Mouse (Mus musculus) spleen, adult 2 months (tissue): ENCODE measurements around the gene Uts2. TPM values are rescaled to one million over a fixed set of nuclear protein-coding genes. Genes with fewer than 3 reads are reported as not detected.

ENCODE experiments used
- DNase-seq, 2 experiments: peaks; one replicate each; pipeline versions ENCODE4 v3.0.0 to v3.0.0-alpha.2; 2012 to 2021; ENCODE audit warnings: low spot score in 2 of 2, low read depth in 1 of 2
- H3K27ac ChIP-seq: fragments of 200-500 bp; 2 replicates; pipeline ENCODE4 v1.5.1; 2012; ENCODE audit warnings: low read length, inconsistent platforms; ENCODE audit not compliant: insufficient read depth
- H3K27me3 ChIP-seq: fragments of 200-500 bp; 2 replicates; pipeline ENCODE4 v1.6.1; 2012; ENCODE audit warnings: mild to moderate bottlenecking, moderate library complexity, low read length, inconsistent platforms; ENCODE audit not compliant: control insufficient read depth, insufficient read depth
- H3K36me3 ChIP-seq: fragments of 200-500 bp; 2 replicates; pipeline ENCODE4 v1.6.1; 2012; ENCODE audit warnings: mild to moderate bottlenecking, low read length, inconsistent platforms; ENCODE audit not compliant: control insufficient read depth, insufficient read depth
- H3K4me1 ChIP-seq: fragments of 200-500 bp; 2 replicates; pipeline ENCODE4 v1.6.1; 2011; ENCODE audit warnings: inconsistent platforms; ENCODE audit not compliant: control insufficient read depth, insufficient read depth, insufficient read length
- H3K4me3 ChIP-seq: fragments of 200-500 bp; 2 replicates; pipeline ENCODE4 v1.5.1; 2011; ENCODE audit warnings: mild to moderate bottlenecking, inconsistent platforms; ENCODE audit not compliant: insufficient read depth, insufficient read length; ENCODE audit errors: extremely low read depth
- CTCF ChIP-seq: fragments of 200-500 bp; IDR thresholded peaks from 2 replicates; pipeline ENCODE4 v1.5.1; 2011; ENCODE audit warnings: mild to moderate bottlenecking, inconsistent platforms; ENCODE audit not compliant: insufficient read depth, insufficient read length, insufficient replicate concordance; ENCODE audit errors: extremely low read depth
- POLR2A ChIP-seq: fragments of 200-500 bp; IDR thresholded peaks from 2 replicates; pipeline ENCODE4 v1.6.1; 2011; ENCODE audit warnings: low read depth, low read length, inconsistent platforms
- WGBS: fragments of 180-500 bp; shearing (Covaris S2); methylation state at CpG from one replicate; pipeline ENCODE4 v1.1.7; 2018; 5-methylcytosine and 5-hydroxymethylcytosine counted together
- polyA plus RNA-seq: library from polyadenylated mRNA; depleted of rRNA; stranded (reverse); fragments of >200 nt; gene quantifications from 2 replicates; pipeline ENCODE4 v1.2.3, GENCODE M21; 2012

Gene Uts2
- polyA plus RNA-seq, 1 experiment, result not detected

DNA sequence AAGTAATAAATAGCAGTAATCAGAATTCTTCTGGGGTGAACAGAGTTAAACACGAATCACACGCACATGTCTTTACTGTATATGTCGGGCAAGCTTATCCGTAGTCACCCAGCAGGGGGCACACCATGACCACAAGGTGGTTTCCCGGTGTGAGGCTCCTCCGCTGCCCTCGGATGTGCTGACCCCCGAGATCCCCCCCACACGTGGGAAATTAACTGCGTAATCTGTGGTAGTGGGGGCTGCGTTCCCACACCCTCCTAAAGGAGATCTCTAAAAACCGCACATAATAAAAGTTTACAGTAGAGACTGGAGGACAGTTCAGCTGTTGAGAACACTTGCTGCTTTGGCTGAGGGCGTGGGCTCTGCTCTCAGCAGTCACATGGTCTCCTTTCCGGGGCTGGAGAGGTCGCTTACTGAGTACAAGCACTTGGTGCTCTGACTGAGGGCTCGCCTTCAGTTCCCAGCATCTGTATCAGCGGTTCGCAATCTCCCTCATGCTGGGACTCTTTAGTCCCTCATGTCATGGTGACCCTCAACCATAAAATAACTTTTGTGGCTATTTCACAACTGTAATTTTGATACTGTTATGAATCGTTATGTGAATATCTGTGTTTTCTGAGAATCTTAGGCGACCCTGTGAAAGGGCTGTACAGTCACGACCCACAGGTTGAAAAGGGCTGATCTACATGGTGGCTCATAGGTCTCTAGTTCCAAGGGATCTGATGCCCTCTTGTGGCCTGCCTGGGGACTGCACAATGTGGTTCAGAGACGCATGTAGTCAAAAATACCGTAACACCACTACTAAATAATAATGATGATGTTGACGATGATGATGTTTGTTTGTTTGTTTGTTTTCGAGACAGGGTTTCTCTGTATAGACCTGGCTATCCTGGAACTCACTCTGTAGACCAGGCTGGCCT is 32.0 kb upstream of the Uts2 start:
- Histone ChIP-seq H3K27ac (peak overlapping the region; percentile 13; the same call in 1 of the 2 replicates), H3K4me3 (peak overlapping the region; percentile 26; the same call in 1 of the 2 replicates), H3K27me3 (no peaks in the 10 kb centered on the region), H3K36me3 (no peaks in the 10 kb centered on the region), H3K4me1 (no peaks in the 10 kb centered on the region)
- DNase-seq, result peak; percentile 67 to 78
- WGBS, result 5% methylated on average over 25 of the region's 25 CpGs
- peak; percentile 67; the same call in 1 of the 2 replicates for TF ChIP-seq CTCF
- TF ChIP-seq POLR2A, result no peak

DNA sequence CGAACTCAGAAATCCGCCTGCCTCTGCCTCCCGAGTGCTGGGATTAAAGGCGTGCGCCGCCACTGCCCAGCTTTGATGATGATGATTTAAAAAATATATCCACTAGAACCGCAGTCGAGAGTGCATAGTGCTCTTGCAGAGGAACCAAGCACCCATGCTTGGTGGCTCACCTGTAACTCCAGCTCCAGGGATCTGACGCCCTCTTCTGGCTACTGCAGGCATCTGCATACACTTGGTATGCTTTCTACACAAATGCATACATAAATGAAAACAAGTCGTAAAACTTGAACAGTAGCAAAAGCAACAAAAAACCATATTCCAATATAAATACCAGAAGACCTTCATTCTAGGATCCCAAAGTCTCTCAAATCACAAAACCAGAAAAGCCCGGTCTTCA is 31.3 kb upstream of the Uts2 start:
- no peak overlapping the region for H3K27ac ChIP-seq
- H3K36me3 ChIP-seq, result no peaks in the 10 kb centered on the region
- TF ChIP-seq CTCF (no peak), POLR2A (no peak)
- no peaks in the 10 kb centered on the region for H3K27me3 ChIP-seq
- 70% methylated on average over 11 of the region's 11 CpGs for WGBS
- no peaks in the 10 kb centered on the region for H3K4me1 ChIP-seq
- DNase-seq, result no peak
- H3K4me3 ChIP-seq, result no peak overlapping the region

DNA sequence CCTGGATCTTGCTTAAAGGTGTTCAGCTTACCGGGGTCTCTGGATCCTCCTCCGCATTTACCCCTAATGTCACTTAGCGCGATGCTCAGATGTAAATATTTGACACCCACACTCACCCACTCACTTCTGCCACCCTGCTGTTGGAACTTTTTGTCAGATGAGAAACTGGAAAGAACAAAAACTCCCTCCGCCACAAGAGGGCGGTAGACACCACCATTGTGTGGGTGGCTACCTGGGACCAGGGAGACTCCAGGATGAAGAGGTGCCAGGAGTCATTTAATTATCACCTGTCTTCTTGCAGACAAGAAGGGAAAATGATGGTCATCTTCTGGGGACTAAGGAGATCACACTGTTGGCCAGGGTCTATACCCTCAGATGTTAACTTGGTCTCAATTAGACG is 30.3 kb upstream of the Uts2 start:
- TF ChIP-seq POLR2A (no peak), CTCF (peak; percentile 21; the same call in 1 of the 2 replicates)
- H3K4me1 ChIP-seq, result no peaks in the 10 kb centered on the region
- 14% methylated on average over 7 of the region's 7 CpGs for WGBS

DNA sequence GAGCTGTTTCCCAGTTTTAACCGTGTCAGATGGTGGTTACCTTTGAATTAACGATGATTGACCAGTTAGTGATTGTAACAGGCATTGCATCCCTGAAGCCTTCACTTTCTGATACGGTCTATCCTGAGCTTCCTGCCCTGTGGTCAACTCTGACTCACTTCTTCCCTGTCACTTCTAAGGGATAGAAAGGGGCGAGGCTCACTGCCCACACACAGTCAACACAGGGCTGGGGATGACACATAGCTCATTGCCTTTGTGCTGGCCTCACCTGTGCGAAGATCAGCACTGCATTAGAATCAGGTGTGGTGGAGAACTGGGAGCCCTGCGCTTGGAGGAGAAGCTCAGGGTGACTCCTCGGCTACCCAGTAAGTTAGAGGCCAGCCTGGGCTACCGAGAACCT is 27.9 kb upstream of the Uts2 start:
- no peaks in the 10 kb centered on the region for H3K4me1 ChIP-seq
- H3K4me3 ChIP-seq, result no peak overlapping the region
- H3K27ac ChIP-seq, result no peak overlapping the region
- WGBS, result 89% methylated on average over 8 of the region's 8 CpGs
- H3K36me3 ChIP-seq, result no peaks in the 10 kb centered on the region
- no peaks in the 10 kb centered on the region for H3K27me3 ChIP-seq
- no peak for TF ChIP-seq CTCF
- no peak for TF ChIP-seq POLR2A
- DNase-seq, result no peak

More for the DNA sequence above, 30.3 kb upstream of the Uts2 start:
- peak in 1 of 2 experiments; percentile 21 for DNase-seq
- no peaks in the 10 kb centered on the region for H3K27me3 ChIP-seq
- no peak overlapping the region for H3K4me3 ChIP-seq
- no peak overlapping the region for H3K27ac ChIP-seq
- H3K36me3 ChIP-seq, result no peaks in the 10 kb centered on the region

DNA sequence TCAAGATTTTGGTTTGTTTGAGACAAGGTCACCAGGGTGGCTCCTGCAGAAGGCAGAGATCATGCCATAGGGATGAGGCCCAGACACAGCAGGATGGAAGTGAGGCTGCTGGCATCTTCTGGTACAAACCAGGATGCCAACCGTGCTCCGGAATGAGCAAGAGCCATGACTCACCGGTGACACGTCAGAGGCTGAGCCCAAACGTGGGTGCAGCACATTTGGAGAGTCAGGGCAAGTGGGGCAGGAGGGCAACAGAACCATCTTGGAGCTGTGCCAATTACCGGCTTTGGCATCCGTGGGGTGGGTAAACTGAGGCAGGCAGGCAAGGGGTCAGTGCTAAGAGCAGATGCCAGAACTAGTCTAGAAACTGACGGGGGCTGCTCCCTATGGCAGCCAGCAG is 23.6 kb upstream of the Uts2 start:
- H3K36me3 ChIP-seq, result no peaks in the 10 kb centered on the region
- no peak for DNase-seq
- H3K27ac ChIP-seq, result no peak overlapping the region
- 86% methylated on average over 8 of the region's 8 CpGs for WGBS
- TF ChIP-seq POLR2A, result no peak
- no peak for TF ChIP-seq CTCF
- H3K27me3 ChIP-seq, result no peaks in the 10 kb centered on the region
- no peak overlapping the region for H3K4me3 ChIP-seq
- no peaks in the 10 kb centered on the region for H3K4me1 ChIP-seq

DNA sequence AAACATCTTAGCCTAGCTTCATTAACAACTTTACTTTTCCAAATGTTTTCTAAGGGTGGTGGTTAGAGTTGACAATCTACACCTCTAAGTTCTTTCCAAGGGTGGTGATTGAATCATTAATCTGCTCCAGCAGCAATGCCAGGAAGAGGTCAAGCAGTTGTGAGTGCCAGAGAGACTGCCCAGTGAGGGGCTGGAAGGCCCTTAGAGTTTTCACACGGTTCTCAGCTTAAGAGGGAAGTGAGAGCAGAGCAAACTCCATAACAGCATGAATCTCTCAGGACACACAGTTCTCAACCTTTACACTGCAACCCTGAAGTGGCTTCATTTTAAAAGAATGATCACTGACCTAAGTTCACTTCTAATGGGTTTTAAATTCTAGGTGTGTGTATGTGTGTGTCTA is 21.8 kb upstream of the Uts2 start:
- 20% methylated on average over 1 of the region's 1 CpGs for WGBS
- TF ChIP-seq CTCF (no peak), POLR2A (no peak)

More for the DNA sequence above, 21.8 kb upstream of the Uts2 start:
- Histone ChIP-seq H3K36me3 (no peaks in the 10 kb centered on the region), H3K27ac (no peak overlapping the region), H3K27me3 (no peaks in the 10 kb centered on the region), H3K4me1 (no peaks in the 10 kb centered on the region), H3K4me3 (no peak overlapping the region)
- no peak for DNase-seq
